Mouse (Mus musculus): ENCODE measurements around the gene Enho. TPM values are rescaled to one million over a fixed set of nuclear protein-coding genes. Genes with fewer than 3 reads are reported as not detected.
A peak's percentile ranks its signal among the peaks of the same experiment; 100 is the strongest.

Gene Enho
- polyA plus RNA-seq, 1 experiment from 2014 or later = 5.6 TPM

DNA sequence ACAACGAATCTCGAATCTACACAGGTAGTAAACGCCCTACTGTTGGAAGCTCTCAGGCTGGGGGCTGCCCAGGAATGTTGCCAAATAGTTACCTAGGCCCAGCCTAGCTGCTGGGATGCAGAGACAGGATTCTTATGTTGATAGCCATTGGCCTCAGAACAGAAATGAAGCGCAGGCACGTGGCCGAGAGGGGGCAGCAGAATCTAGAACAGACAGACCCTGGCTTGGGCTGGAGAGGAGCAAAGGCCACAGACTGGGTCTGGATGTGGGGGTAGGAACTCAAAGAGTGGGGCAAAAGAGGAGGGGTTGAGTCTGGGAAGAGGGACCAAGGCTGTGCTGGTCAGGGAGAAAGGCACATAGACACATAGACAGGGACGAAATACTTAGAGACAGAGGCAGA, 14.1 kb upstream of the Enho start:
- H3K4me3 ChIP-seq (ENCODE audit: low read length) = no peak overlapping the region
- H3K36me3 ChIP-seq (ENCODE audit: control insufficient read depth, insufficient read depth) = no peaks in the 10 kb centered on the region
- peaks cover 7% of the 10 kb centered on the region for H3K4me1 ChIP-seq (ENCODE audit: control insufficient read depth, insufficient read depth, low read length)
- 0 out of 2 replicates have a peak, but pooled peaks have one; percentile 3 for ATAC-seq (replicated peaks; ENCODE audit: extremely low read depth, insufficient read depth, low FRiP score)
- no peaks in the 10 kb centered on the region for H3K9me3 ChIP-seq (replicated peaks; ENCODE audit: control insufficient read depth, low read length)
- 19% methylated on average over 7 of the region's 7 CpGs for WGBS
- no peak overlapping the region for H3K4me2 ChIP-seq (ENCODE audit: low read depth, low read length)
- no peak overlapping the region for H3K9ac ChIP-seq (ENCODE audit: low read length)
- H3K27me3 ChIP-seq (ENCODE audit: control insufficient read depth, insufficient read depth, low read length) = peaks cover 7% of the 10 kb centered on the region
- H3K27ac ChIP-seq (ENCODE audit: low read length) = no peak overlapping the region

DNA sequence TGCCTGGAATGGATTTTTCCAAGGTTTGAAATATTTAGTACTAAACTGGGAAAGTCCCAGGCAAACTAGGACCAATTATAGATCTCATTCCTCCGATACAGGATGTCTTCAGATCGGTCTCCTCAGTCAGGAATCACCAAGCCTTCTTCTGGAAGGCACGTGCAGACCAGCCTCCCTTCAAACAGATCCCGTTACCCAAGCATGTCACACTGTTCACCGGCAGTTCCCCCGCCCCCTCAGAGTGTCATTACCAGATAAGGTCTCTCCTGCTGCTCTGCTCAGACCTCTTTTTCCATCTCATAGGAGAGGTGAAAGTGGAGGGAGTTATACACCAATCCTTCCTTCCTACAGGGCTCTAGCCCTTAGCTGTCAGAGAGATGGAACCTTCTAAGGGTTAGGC, 13.6 kb upstream of the Enho start:
- Histone ChIP-seq H3K36me3 (ENCODE audit: control insufficient read depth, insufficient read depth) (no peaks in the 10 kb centered on the region), H3K27ac (ENCODE audit: low read length) (no peak overlapping the region), H3K4me2 (ENCODE audit: low read depth, low read length) (no peak overlapping the region), H3K27me3 (ENCODE audit: control insufficient read depth, insufficient read depth, low read length) (peaks cover 2% of the 10 kb centered on the region), H3K4me3 (ENCODE audit: low read length) (no peak overlapping the region), H3K4me1 (ENCODE audit: control insufficient read depth, insufficient read depth, low read length) (peaks cover 4% of the 10 kb centered on the region), H3K9ac (ENCODE audit: low read length) (no peak overlapping the region), H3K9me3 (replicated peaks; ENCODE audit: control insufficient read depth, low read length) (no peaks in the 10 kb centered on the region)
- WGBS = 46% methylated on average over 6 of the region's 6 CpGs
- ATAC-seq (replicated peaks; ENCODE audit: extremely low read depth, insufficient read depth, low FRiP score) = no peak

- 47% methylated on average over 6 of the region's 6 CpGs for WGBS
- H3K27ac ChIP-seq (ENCODE audit: low read length) = no peak overlapping the region
- peaks cover 2% of the 10 kb centered on the region; the same call in 1 of the 2 replicates for H3K4me1 ChIP-seq (ENCODE audit: control insufficient read depth, insufficient read depth, low read length)
- no peaks in the 10 kb centered on the region for H3K36me3 ChIP-seq (ENCODE audit: control insufficient read depth, insufficient read depth)
- no peak; the same call in 1 of the 2 replicates for ATAC-seq (replicated peaks; ENCODE audit: extremely low read depth, insufficient read depth, low FRiP score)
- H3K4me2 ChIP-seq (ENCODE audit: low read depth, low read length) = no peak overlapping the region
- H3K9me3 ChIP-seq (replicated peaks; ENCODE audit: control insufficient read depth, low read length) = no peaks in the 10 kb centered on the region
- no peak overlapping the region for H3K4me3 ChIP-seq (ENCODE audit: low read length)
- H3K27me3 ChIP-seq (ENCODE audit: control insufficient read depth, insufficient read depth, low read length) = peaks cover 2% of the 10 kb centered on the region; the same call in 1 of the 2 replicates
- H3K9ac ChIP-seq (ENCODE audit: low read length) = no peak overlapping the region
Observed at GRCm38 (mm10) chr4:41653296-41653695, 13.2 kb upstream of the Enho start.

- Histone ChIP-seq H3K4me2 (ENCODE audit: low read depth, low read length) (no peak overlapping the region), H3K36me3 (ENCODE audit: control insufficient read depth, insufficient read depth) (no peaks in the 10 kb centered on the region), H3K9me3 (replicated peaks; ENCODE audit: control insufficient read depth, low read length) (no peaks in the 10 kb centered on the region), H3K9ac (ENCODE audit: low read length) (no peak overlapping the region), H3K4me1 (ENCODE audit: control insufficient read depth, insufficient read depth, low read length) (no peaks in the 10 kb centered on the region), H3K4me3 (ENCODE audit: low read length) (no peak overlapping the region), H3K27me3 (ENCODE audit: control insufficient read depth, insufficient read depth, low read length) (no peaks in the 10 kb centered on the region), H3K27ac (ENCODE audit: low read length) (no peak overlapping the region)
- ATAC-seq (replicated peaks; ENCODE audit: extremely low read depth, insufficient read depth, low FRiP score) = no peak
- WGBS = 61% methylated on average over 7 of the region's 7 CpGs
Observed at GRCm38 (mm10) chr4:41648627-41649026, 8.5 kb upstream of the Enho start.

- ATAC-seq (replicated peaks; ENCODE audit: extremely low read depth, insufficient read depth, low FRiP score) = no peak
- Histone ChIP-seq H3K9me3 (replicated peaks; ENCODE audit: control insufficient read depth, low read length) (no peaks in the 10 kb centered on the region), H3K36me3 (ENCODE audit: control insufficient read depth, insufficient read depth) (no peaks in the 10 kb centered on the region), H3K4me2 (ENCODE audit: low read depth, low read length) (no peak overlapping the region), H3K4me3 (ENCODE audit: low read length) (no peak overlapping the region), H3K27ac (ENCODE audit: low read length) (no peak overlapping the region), H3K4me1 (ENCODE audit: control insufficient read depth, insufficient read depth, low read length) (no peaks in the 10 kb centered on the region), H3K9ac (ENCODE audit: low read length) (no peak overlapping the region), H3K27me3 (ENCODE audit: control insufficient read depth, insufficient read depth, low read length) (no peaks in the 10 kb centered on the region)
- 55% methylated on average over 4 of the region's 4 CpGs for WGBS
Observed at GRCm38 (mm10) chr4:41648157-41648556, 8.0 kb upstream of the Enho start.

GRCm38 (mm10) chr4:41645488-41645887, 5.4 kb upstream of the Enho start:
- Histone ChIP-seq H3K4me1 (ENCODE audit: control insufficient read depth, insufficient read depth, low read length) (no peaks in the 10 kb centered on the region), H3K9ac (ENCODE audit: low read length) (no peak overlapping the region), H3K36me3 (ENCODE audit: control insufficient read depth, insufficient read depth) (no peaks in the 10 kb centered on the region), H3K9me3 (replicated peaks; ENCODE audit: control insufficient read depth, low read length) (no peaks in the 10 kb centered on the region), H3K4me3 (ENCODE audit: low read length) (no peak overlapping the region), H3K27ac (ENCODE audit: low read length) (no peak overlapping the region), H3K27me3 (ENCODE audit: control insufficient read depth, insufficient read depth, low read length) (no peaks in the 10 kb centered on the region), H3K4me2 (ENCODE audit: low read depth, low read length) (no peak overlapping the region)
- no peak for ATAC-seq (replicated peaks; ENCODE audit: extremely low read depth, insufficient read depth, low FRiP score)
- 19% methylated on average over 5 of the region's 5 CpGs for WGBS

DNA sequence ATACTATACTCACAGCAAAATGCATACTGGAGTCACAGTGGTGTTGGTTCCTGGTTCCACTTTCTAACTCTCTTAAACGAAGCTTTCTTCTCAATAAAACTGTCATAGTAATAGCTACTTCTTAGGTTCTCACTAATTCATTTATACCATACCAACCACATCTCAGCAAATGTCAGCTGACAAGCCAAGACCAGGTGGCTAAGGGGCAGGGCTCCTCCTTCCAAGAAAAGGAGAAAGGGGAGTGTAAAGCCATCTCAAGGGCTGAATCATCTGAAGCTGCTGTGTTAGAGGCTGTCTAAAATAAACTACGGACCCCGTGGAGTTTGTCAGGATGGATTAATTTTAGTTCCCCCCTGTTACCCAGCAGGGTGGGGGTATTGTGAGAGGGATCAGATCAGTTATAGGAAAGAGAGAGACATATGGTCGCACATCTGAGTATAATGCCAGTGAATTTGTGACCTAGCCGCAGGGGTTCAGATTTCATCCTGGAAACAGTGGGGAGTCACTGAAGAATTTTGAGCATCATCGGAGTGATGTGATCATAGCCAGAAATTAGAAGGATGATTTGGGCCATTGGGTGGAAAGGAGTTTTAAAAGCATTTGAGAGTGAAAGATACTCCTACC, 1.2 kb upstream of the Enho start:
- Histone ChIP-seq H3K4me3 (ENCODE audit: low read length) (no peak overlapping the region), H3K4me1 (ENCODE audit: control insufficient read depth, insufficient read depth, low read length) (no peaks in the 10 kb centered on the region), H3K36me3 (ENCODE audit: control insufficient read depth, insufficient read depth) (no peaks in the 10 kb centered on the region), H3K9me3 (replicated peaks; ENCODE audit: control insufficient read depth, low read length) (no peaks in the 10 kb centered on the region), H3K27me3 (ENCODE audit: control insufficient read depth, insufficient read depth, low read length) (no peaks in the 10 kb centered on the region), H3K9ac (ENCODE audit: low read length) (no peak overlapping the region), H3K4me2 (ENCODE audit: low read depth, low read length) (no peak overlapping the region), H3K27ac (ENCODE audit: low read length) (no peak overlapping the region)
- no peak for ATAC-seq (replicated peaks; ENCODE audit: extremely low read depth, insufficient read depth, low FRiP score)
- 82% methylated on average over 6 of the region's 6 CpGs for WGBS

DNA sequence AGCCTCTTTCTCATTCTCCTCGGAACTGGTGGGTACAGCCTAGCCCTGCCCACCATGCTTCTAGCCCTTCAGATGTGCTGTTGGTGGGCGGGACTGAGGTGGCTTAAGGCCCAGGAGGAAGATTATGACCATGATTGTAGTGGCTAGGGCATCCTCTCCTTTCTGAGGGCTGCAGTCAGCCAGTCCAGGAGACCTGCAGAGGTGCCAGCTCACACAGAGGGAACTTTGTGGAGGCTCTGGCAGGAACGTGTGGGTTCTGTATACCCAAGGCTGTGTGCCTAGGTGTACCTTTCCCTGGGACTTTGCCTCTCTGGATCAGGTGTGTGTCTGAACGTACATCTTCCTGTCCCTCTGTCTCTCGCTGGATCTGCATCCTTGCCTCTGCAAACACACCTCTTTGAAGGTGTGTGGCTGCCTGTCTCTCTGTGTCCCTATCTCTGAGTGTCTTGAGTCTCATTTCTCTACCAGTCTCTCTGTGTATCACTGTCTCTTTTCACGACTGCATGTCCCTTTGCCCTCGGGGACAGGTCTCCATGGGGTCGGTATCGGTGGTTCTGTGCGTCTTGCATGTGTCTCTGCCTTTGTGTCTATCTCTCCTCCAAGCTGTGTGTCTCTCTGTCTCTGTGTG, 796 bp downstream of the Enho start:
- ATAC-seq (replicated peaks; ENCODE audit: extremely low read depth, insufficient read depth, low FRiP score) = no peak
- Histone ChIP-seq H3K27me3 (ENCODE audit: control insufficient read depth, insufficient read depth, low read length) (no peaks in the 10 kb centered on the region), H3K4me1 (ENCODE audit: control insufficient read depth, insufficient read depth, low read length) (peaks cover 4% of the 10 kb centered on the region; the same call in 1 of the 2 replicates), H3K9me3 (replicated peaks; ENCODE audit: control insufficient read depth, low read length) (no peaks in the 10 kb centered on the region), H3K4me3 (ENCODE audit: low read length) (peak overlapping the region; percentile 63), H3K36me3 (ENCODE audit: control insufficient read depth, insufficient read depth) (no peaks in the 10 kb centered on the region), H3K9ac (ENCODE audit: low read length) (peak overlapping the region; percentile 78), H3K27ac (ENCODE audit: low read length) (peak overlapping the region; percentile 54; the same call in 1 of the 2 replicates), H3K4me2 (ENCODE audit: low read depth, low read length) (peak overlapping the region; percentile 93)
- WGBS = 29% methylated on average over 10 of the region's 10 CpGs

DNA sequence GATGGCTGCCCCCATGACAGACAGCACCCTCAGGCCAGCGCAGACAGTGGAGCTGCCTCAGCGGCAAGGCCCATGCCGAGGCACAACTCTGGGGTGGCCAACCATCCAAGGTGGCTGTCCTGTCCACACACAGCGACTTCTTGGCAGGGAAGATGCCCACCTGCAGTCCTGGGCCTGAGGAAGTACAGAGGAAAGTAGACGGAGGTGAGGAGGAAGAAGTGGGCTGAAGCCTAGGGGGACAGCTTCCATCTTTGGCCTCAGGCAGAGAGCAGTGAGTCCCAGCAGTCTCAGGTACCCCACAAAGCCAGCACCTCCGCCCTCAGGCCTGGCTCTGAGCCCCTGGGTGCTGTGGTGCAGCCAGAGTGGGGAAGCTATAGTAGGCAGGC, 1.3 kb downstream of the Enho start:
- no peak overlapping the region for H3K4me3 ChIP-seq (ENCODE audit: low read length)
- H3K9ac ChIP-seq (ENCODE audit: low read length) = no peak overlapping the region
- H3K9me3 ChIP-seq (replicated peaks; ENCODE audit: control insufficient read depth, low read length) = no peaks in the 10 kb centered on the region
- no peak overlapping the region for H3K4me2 ChIP-seq (ENCODE audit: low read depth, low read length)
- no peaks in the 10 kb centered on the region for H3K27me3 ChIP-seq (ENCODE audit: control insufficient read depth, insufficient read depth, low read length)
- H3K36me3 ChIP-seq (ENCODE audit: control insufficient read depth, insufficient read depth) = no peaks in the 10 kb centered on the region
- H3K27ac ChIP-seq (ENCODE audit: low read length) = no peak overlapping the region
- H3K4me1 ChIP-seq (ENCODE audit: control insufficient read depth, insufficient read depth, low read length) = peaks cover 4% of the 10 kb centered on the region; the same call in 1 of the 2 replicates
- WGBS = 84% methylated on average over 6 of the region's 6 CpGs
- ATAC-seq (replicated peaks; ENCODE audit: extremely low read depth, insufficient read depth, low FRiP score) = no peak
